17 mouse cellular contexts compared by ENCODE assay signal in genomic region chr19:46616378-46616777, GRCm38 (mm10). TPM values are rescaled to one million over a fixed set of nuclear protein-coding genes. Genes with fewer than 3 reads are reported as not detected.
"Had no signal": no experiment of that assay in that cellular context is flagged by ENCODE, and none has a peak within 500 bp of the region (broad histone marks: within the 10 kb centered on the region; RNA-seq: fewer than 3 reads in every experiment).

No protein-coding gene starts in this region.

- H3K4me2 ChIP-seq: liver, embryonic 11.5 days; liver, embryonic 15.5 days; midbrain, embryonic 12.5 days had no signal

- H3K27me3 ChIP-seq: liver, embryonic 15.5 days; megakaryocyte, embryonic 14.5 days; midbrain, embryonic 12.5 days had no signal

- H3K4me3 ChIP-seq: left cerebral cortex, adult 2 months; limb, embryonic 10.5 days; liver, embryonic 15.5 days; megakaryocyte, embryonic 14.5 days; midbrain, embryonic 12.5 days had no signal

- DNase-seq: kidney, adult 9 months; kidney, postnatal 36 days; lung, adult 2 months; lung, postnatal 10 days; right cerebral cortex, adult 18-20 months; right cerebral cortex, postnatal 25 days had no signal

- H3K9me3 ChIP-seq: limb, embryonic 10.5 days; liver, embryonic 15.5 days; megakaryocyte, embryonic 14.5 days; midbrain, embryonic 12.5 days had no signal

- H3K27ac ChIP-seq: left cerebral cortex, adult 2 months; limb, embryonic 10.5 days; liver, embryonic 15.5 days; macrophage; midbrain, embryonic 12.5 days had no signal

- H3K9ac ChIP-seq: liver, embryonic 15.5 days; midbrain, embryonic 12.5 days had no signal

RNA-seq across cellular contexts. Expression of gene Cyp17a1, which starts 56.6 kb away (rescaled TPM):
- total RNA-seq: layer of hippocampus, adult 18-20 months; layer of hippocampus, postnatal 14 days; left cerebral cortex, adult 2 months; left cerebral cortex, postnatal 14 days; midbrain, postnatal 0 days had no signal
- polyA plus RNA-seq: limb, embryonic 10.5 days; macrophage; midbrain, embryonic 12.5 days; midbrain, postnatal 0 days had no signal
